Mouse (Mus musculus): ENCODE results near the gene Slc13a3. TPM values are rescaled to one million over a fixed set of nuclear protein-coding genes. Genes with fewer than 3 reads are reported as not detected.

The Slc13a3 gene
- total and polyA plus RNA-seq, 3 experiments = not detected

DNA sequence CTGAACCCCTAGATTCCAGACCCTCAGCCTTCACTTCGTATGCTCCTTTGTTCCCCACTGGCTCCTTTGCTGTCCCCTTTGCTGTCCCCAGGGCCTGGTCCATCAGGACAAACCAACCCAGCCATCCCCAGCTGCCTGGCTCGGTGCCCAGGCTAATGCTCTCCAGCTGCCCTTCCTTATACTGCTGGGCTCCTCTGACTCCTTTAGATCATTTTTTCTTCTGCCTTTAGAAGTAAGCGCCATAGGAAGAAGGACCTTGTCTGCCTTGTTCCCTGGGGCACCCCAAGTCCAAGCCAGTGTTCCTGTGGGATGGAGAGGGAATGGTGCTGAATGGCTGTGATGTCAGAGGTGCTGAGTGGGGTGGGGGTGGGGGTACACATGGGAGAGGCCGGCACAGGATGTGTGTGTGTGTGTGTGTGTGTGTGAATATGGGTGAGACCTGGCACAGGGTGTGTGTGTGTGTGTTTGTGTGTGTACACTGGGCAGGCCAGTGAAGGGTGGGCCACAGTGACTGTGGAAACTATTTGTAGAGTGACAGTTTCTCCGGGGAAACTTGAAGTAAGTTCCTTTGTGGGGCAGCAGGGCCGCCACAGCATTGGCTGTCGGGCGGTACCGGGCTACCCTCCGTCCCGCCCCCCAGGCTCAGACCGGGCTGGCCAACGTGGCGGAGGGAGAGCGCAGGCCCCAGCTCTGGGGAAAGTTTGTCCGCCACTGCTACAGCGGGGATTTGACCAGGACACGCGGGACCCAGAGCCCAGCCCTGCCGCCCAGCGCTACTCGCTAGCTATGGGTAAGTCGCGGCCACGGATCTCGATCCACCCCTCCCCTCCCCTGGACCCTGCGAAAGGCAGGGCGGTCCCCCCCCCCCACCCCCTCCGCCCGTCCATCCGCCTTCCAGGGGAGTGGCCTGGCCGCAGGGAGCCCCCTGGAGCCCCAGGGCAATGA is 30.5 kb upstream of the Slc13a3 start, which contains the start of gene Slc2a10:
Gene Slc2a10 (plus strand): TSS at position 529 of the 945 bp plus-strand sequence.
- no peak for DNase-seq (ENCODE audit: extremely low read depth)

DNA sequence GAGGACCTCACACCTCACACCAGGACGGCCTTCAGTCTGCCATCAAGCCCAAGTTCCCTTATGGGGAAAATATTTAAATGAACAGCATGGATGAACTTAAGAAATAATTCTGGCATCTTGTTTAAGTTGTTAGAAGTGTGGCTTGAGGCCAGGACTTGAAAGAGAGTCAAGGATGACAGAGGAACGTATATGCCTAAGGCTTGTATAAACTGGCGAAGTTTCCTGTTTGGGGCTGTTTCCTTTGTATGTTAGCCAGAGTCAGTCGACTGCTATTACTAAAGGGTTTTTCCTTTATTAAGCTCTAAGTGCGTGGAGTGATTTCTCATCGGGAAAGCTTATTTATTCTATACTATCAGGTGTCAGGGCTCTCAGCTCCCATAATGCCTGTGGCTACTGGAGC is 25.8 kb upstream of the Slc13a3 start:
- no peak for DNase-seq (ENCODE audit: extremely low read depth)
- dilution Hi-C loops (cut with MboI; ENCODE audit: extremely low pct_ligation_motif_present, extremely low pct_unique_long_range_greater_than_20kb, low sequenced_read_pairs) (no loop called here), in situ Hi-C loops (cut with MboI; ENCODE audit: low pct_ligation_motif_present, low pct_unique_long_range_greater_than_20kb, low sequenced_read_pairs) (no loop called here)
- Histone ChIP-seq H3K79me2 (replicated peaks; ENCODE audit: control insufficient read depth, extremely low read depth, insufficient read depth, poor library complexity, severe bottlenecking) (no peaks in the 10 kb centered on the region), H3K36me3 (replicated peaks in 1 of 2; ENCODE audit: control insufficient read depth in 1 of 2, insufficient read depth in 1 of 2, low read length in 1 of 2) (no peaks in the 10 kb centered on the region), H3K27me3 (replicated peaks) (peaks cover 78% of the 10 kb centered on the region), H3K4me1 (ENCODE audit: control insufficient read depth in 1 of 2, insufficient read depth in 2 of 2) (peaks cover 0 to 7% of the 10 kb centered on the region in 2 experiments; a peak in 2 of 4 replicates), H3K4me3 (replicated peaks in 1 of 3; ENCODE audit: low read depth in 2 of 3, low read length in 2 of 3, poor library complexity in 1 of 3) (no peak overlapping the region), H3K9ac (ENCODE audit: insufficient read depth, low read depth) (no peak overlapping the region), H3K27ac (ENCODE audit: insufficient read depth, low read depth) (no peak overlapping the region), H3K9me3 (replicated peaks; ENCODE audit: low read length) (peaks cover 12% of the 10 kb centered on the region), H3K4me2 (ENCODE audit: insufficient read depth, low read depth, poor library complexity, severe bottlenecking) (no peak overlapping the region)
- no peak for TF ChIP-seq MAX (IDR thresholded peaks at IDR 0.05; ENCODE audit: low read length)
- TF ChIP-seq POLR2A (IDR thresholded peaks at IDR 0.05; ENCODE audit: low read depth, low read length) = no peak
- TF ChIP-seq ELF1 (IDR thresholded peaks at IDR 0.05; ENCODE audit: low read depth, low read length) = no peak
- TF ChIP-seq MEF2A (IDR thresholded peaks at IDR 0.05; ENCODE audit: borderline replicate concordance, low read depth, low read length) = no peak
- TF ChIP-seq JUN (IDR thresholded peaks at IDR 0.05; ENCODE audit: insufficient read depth, low read depth, low read length) = no peak
- no peak for TF ChIP-seq CHD1 (IDR thresholded peaks at IDR 0.05; ENCODE audit: low read depth, low read length)
- no peak for TF ChIP-seq CHD2 (IDR thresholded peaks at IDR 0.05; ENCODE audit: low read length)
- TF ChIP-seq EP300 (IDR thresholded peaks at IDR 0.05; ENCODE audit: low read length) = no peak

More for the DNA sequence above, 30.5 kb upstream of the Slc13a3 start, which contains the start of gene Slc2a10:
- in situ Hi-C loops (cut with MboI; ENCODE audit: low pct_ligation_motif_present, low pct_unique_long_range_greater_than_20kb, low sequenced_read_pairs) (no loop called here), dilution Hi-C loops (cut with MboI; ENCODE audit: extremely low pct_ligation_motif_present, extremely low pct_unique_long_range_greater_than_20kb, low sequenced_read_pairs) (no loop called here)
- Histone ChIP-seq H3K4me3 (replicated peaks in 1 of 3; ENCODE audit: low read depth in 2 of 3, low read length in 2 of 3, poor library complexity in 1 of 3) (no peak within 1 kb of the TSS), H3K79me2 (replicated peaks; ENCODE audit: control insufficient read depth, extremely low read depth, insufficient read depth, poor library complexity, severe bottlenecking) (no peaks in the 10 kb centered on the region), H3K9me3 (replicated peaks; ENCODE audit: low read length) (no peaks in the 10 kb centered on the region), H3K4me1 (ENCODE audit: control insufficient read depth in 1 of 2, insufficient read depth in 2 of 2) (no peaks in the 10 kb centered on the region), H3K36me3 (replicated peaks in 1 of 2; ENCODE audit: control insufficient read depth in 1 of 2, insufficient read depth in 1 of 2, low read length in 1 of 2) (no peaks in the 10 kb centered on the region), H3K27ac (ENCODE audit: insufficient read depth, low read depth) (no peak within 1 kb of the TSS), H3K4me2 (ENCODE audit: insufficient read depth, low read depth, poor library complexity, severe bottlenecking) (no peak within 1 kb of the TSS), H3K27me3 (replicated peaks) (peaks cover 77% of the 10 kb centered on the region), H3K9ac (ENCODE audit: insufficient read depth, low read depth) (no peak within 1 kb of the TSS)
- TF ChIP-seq E2F4 (IDR thresholded peaks at IDR 0.05; ENCODE audit: insufficient replicate concordance, low read depth, low read length) (no peak), ZC3H11A (IDR thresholded peaks at IDR 0.05; ENCODE audit: low read depth, low read length) (no peak), CHD2 (IDR thresholded peaks at IDR 0.05; ENCODE audit: low read length) (no peak), JUN (IDR thresholded peaks at IDR 0.05; ENCODE audit: insufficient read depth, low read depth, low read length) (no peak), BHLHE40 (IDR thresholded peaks at IDR 0.05; ENCODE audit: low read depth, low read length) (no peak), NRF1 (IDR thresholded peaks at IDR 0.05; ENCODE audit: low read depth, low read length) (no peak), CTCF (conservative IDR thresholded peaks at IDR 0.05 in 1 of 2, IDR thresholded peaks at IDR 0.05 in 1 of 2; ENCODE audit: low read depth in 2 of 2, low read length in 2 of 2) (no peak), TBP (conservative IDR thresholded peaks at IDR 0.05; ENCODE audit: low read depth, low read length) (no peak)
